Mouse (Mus musculus): Measurements from ENCODE around the gene Tef. TPM values are rescaled to one million over a fixed set of nuclear protein-coding genes. Genes with fewer than 3 reads are reported as not detected.

Gene Tef
- polyA plus RNA-seq (2014; fragmentation: Nextera tagmentation; extraction: Ambion mirVana): 25.5 and 29.3 TPM in 2 replicates

GRCm38 (mm10) chr15:81802001-81802890 lies at the start of gene Tef:
Tef (plus strand) TSS chr15:81802421.
- 21% methylated on average over 17 of the region's 19 CpGs for WGBS
- Histone ChIP-seq H3K4me2 (ENCODE audit: low read depth, low read length) (peak within 1 kb of the TSS; percentile 80), H3K27ac (replicated peaks; ENCODE audit: low read depth, low read length) (peak within 1 kb of the TSS; percentile 56), H3K9me3 (ENCODE audit: control insufficient read depth, low read length) (no peaks in the 10 kb centered on the region), H3K4me1 (ENCODE audit: control insufficient read depth, insufficient read depth, low read length) (peaks cover 45% of the 10 kb centered on the region), H3K36me3 (ENCODE audit: control insufficient read depth, insufficient read depth, low read length) (no peaks in the 10 kb centered on the region), H3K27me3 (replicated peaks; ENCODE audit: control insufficient read depth, insufficient read depth, low read length) (no peaks in the 10 kb centered on the region), H3K4me3 (ENCODE audit: low read depth, low read length) (peak within 1 kb of the TSS; percentile 41), H3K9ac (ENCODE audit: low read depth, low read length) (peak within 1 kb of the TSS; percentile 54)
- ATAC-seq (ENCODE audit: low read depth) (peak; percentile 98), DNase-seq (ENCODE audit: low spot score) (peak; percentile 98)

- peaks cover 6% of the 10 kb centered on the region; the same call in 1 of the 2 replicates for H3K36me3 ChIP-seq (ENCODE audit: control insufficient read depth, insufficient read depth, low read length)
These were observed 48.6 kb upstream of the Tef start for GRCm38 (mm10) chr15:81753669-81754068.

GRCm38 (mm10) chr15:81758701-81759100 lies 43.5 kb upstream of the Tef start:
- Histone ChIP-seq H3K27me3 (replicated peaks; ENCODE audit: control insufficient read depth, insufficient read depth, low read length) (no peaks in the 10 kb centered on the region), H3K4me2 (ENCODE audit: low read depth, low read length) (no peak overlapping the region), H3K4me1 (ENCODE audit: control insufficient read depth, insufficient read depth, low read length) (no peaks in the 10 kb centered on the region), H3K9me3 (ENCODE audit: control insufficient read depth, low read length) (no peaks in the 10 kb centered on the region), H3K9ac (ENCODE audit: low read depth, low read length) (no peak overlapping the region), H3K36me3 (ENCODE audit: control insufficient read depth, insufficient read depth, low read length) (peaks cover 6% of the 10 kb centered on the region; the same call in 1 of the 2 replicates), H3K27ac (replicated peaks; ENCODE audit: low read depth, low read length) (no peak overlapping the region), H3K4me3 (ENCODE audit: low read depth, low read length) (no peak overlapping the region)
- WGBS: 89% methylated on average over 5 of the region's 5 CpGs
- DNase-seq (ENCODE audit: low spot score): no peak
- no peak for ATAC-seq (ENCODE audit: low read depth)

More at GRCm38 (mm10) chr15:81753669-81754068, 48.6 kb upstream of the Tef start:
- Histone ChIP-seq H3K9me3 (ENCODE audit: control insufficient read depth, low read length) (no peaks in the 10 kb centered on the region), H3K27me3 (replicated peaks; ENCODE audit: control insufficient read depth, insufficient read depth, low read length) (no peaks in the 10 kb centered on the region), H3K4me2 (ENCODE audit: low read depth, low read length) (no peak overlapping the region), H3K9ac (ENCODE audit: low read depth, low read length) (no peak overlapping the region), H3K4me1 (ENCODE audit: control insufficient read depth, insufficient read depth, low read length) (no peaks in the 10 kb centered on the region), H3K27ac (replicated peaks; ENCODE audit: low read depth, low read length) (no peak overlapping the region), H3K4me3 (ENCODE audit: low read depth, low read length) (no peak overlapping the region)
- DNase-seq (ENCODE audit: low spot score): no peak
- 95% methylated on average over 9 of the region's 9 CpGs for WGBS
- no peak for ATAC-seq (ENCODE audit: low read depth)

DNA sequence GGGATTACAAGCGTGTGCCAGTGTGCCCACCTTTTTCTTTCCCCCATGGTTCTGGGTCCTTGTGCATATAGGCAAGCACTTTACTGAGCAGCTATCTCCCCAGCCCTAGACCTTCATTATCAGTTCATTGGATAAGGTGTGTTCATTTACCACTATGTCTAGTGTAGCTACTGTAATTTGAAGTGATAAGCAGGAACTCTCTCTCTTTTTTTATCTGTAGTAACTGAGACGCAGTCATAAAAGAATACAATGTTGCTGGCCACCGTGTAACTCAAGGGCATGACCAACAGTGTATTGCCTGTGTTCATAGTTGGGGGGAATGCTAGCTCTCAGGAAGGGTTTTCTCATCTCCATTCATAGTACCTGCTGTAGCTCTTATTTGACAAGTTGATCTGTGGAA lies 42.7 kb upstream of the Tef start:
- no peak for DNase-seq (ENCODE audit: low spot score)
- 93% methylated on average over 3 of the region's 3 CpGs for WGBS
- no peak overlapping the region for H3K4me2 ChIP-seq (ENCODE audit: low read depth, low read length)
- H3K9ac ChIP-seq (ENCODE audit: low read depth, low read length): no peak overlapping the region
- H3K9me3 ChIP-seq (ENCODE audit: control insufficient read depth, low read length): no peaks in the 10 kb centered on the region
- peaks cover 6% of the 10 kb centered on the region; the same call in 1 of the 2 replicates for H3K36me3 ChIP-seq (ENCODE audit: control insufficient read depth, insufficient read depth, low read length)
- no peaks in the 10 kb centered on the region for H3K27me3 ChIP-seq (replicated peaks; ENCODE audit: control insufficient read depth, insufficient read depth, low read length)
- no peak for ATAC-seq (ENCODE audit: low read depth)
- H3K4me3 ChIP-seq (ENCODE audit: low read depth, low read length): no peak overlapping the region
- H3K27ac ChIP-seq (replicated peaks; ENCODE audit: low read depth, low read length): no peak overlapping the region
- H3K4me1 ChIP-seq (ENCODE audit: control insufficient read depth, insufficient read depth, low read length): no peaks in the 10 kb centered on the region

- ATAC-seq (ENCODE audit: low read depth) (no peak), DNase-seq (ENCODE audit: low spot score) (no peak)
- Histone ChIP-seq H3K36me3 (ENCODE audit: control insufficient read depth, insufficient read depth, low read length) (peaks cover 6% of the 10 kb centered on the region; the same call in 1 of the 2 replicates), H3K4me1 (ENCODE audit: control insufficient read depth, insufficient read depth, low read length) (no peaks in the 10 kb centered on the region), H3K4me3 (ENCODE audit: low read depth, low read length) (no peak overlapping the region), H3K27me3 (replicated peaks; ENCODE audit: control insufficient read depth, insufficient read depth, low read length) (no peaks in the 10 kb centered on the region), H3K27ac (replicated peaks; ENCODE audit: low read depth, low read length) (no peak overlapping the region), H3K9me3 (ENCODE audit: control insufficient read depth, low read length) (no peaks in the 10 kb centered on the region), H3K9ac (ENCODE audit: low read depth, low read length) (no peak overlapping the region), H3K4me2 (ENCODE audit: low read depth, low read length) (no peak overlapping the region)
- 83% methylated on average over 5 of the region's 5 CpGs for WGBS
These were observed 41.7 kb upstream of the Tef start for GRCm38 (mm10) chr15:81760361-81761079.

- DNase-seq (ENCODE audit: low spot score) (peak; percentile 8), ATAC-seq (ENCODE audit: low read depth) (no peak)
- no peak overlapping the region for H3K4me2 ChIP-seq (ENCODE audit: low read depth, low read length)
- H3K9me3 ChIP-seq (ENCODE audit: control insufficient read depth, low read length): no peaks in the 10 kb centered on the region
- WGBS: 51% methylated on average over 7 of the region's 7 CpGs
- H3K4me1 ChIP-seq (ENCODE audit: control insufficient read depth, insufficient read depth, low read length): no peaks in the 10 kb centered on the region
- peaks cover 6% of the 10 kb centered on the region; the same call in 1 of the 2 replicates for H3K36me3 ChIP-seq (ENCODE audit: control insufficient read depth, insufficient read depth, low read length)
- H3K9ac ChIP-seq (ENCODE audit: low read depth, low read length): no peak overlapping the region
- no peaks in the 10 kb centered on the region for H3K27me3 ChIP-seq (replicated peaks; ENCODE audit: control insufficient read depth, insufficient read depth, low read length)
- no peak overlapping the region for H3K4me3 ChIP-seq (ENCODE audit: low read depth, low read length)
- no peak overlapping the region for H3K27ac ChIP-seq (replicated peaks; ENCODE audit: low read depth, low read length)
These were observed 40.8 kb upstream of the Tef start for GRCm38 (mm10) chr15:81761381-81761780.

DNA sequence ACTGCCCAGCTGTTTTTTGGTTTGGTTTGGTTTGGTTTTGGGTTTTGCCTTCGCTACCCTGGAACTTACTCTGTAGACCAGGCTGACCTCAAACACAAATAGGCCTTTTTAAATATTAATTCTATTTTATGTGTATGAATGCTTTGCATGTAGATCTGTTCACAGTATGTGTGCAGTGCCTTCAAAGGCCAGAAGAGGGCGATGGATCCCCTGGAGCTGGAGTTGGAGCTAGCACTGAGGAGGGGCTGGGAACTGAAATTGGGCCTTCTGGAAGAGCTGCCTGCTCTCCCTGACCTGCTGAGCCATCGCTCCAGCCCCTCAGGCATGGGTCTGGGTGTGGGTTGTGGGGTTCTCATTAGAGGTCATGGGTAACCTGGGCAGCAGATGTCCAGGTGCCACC lies 40.3 kb upstream of the Tef start:
- DNase-seq (ENCODE audit: low spot score) (no peak), ATAC-seq (ENCODE audit: low read depth) (no peak)
- no peak overlapping the region for H3K27ac ChIP-seq (replicated peaks; ENCODE audit: low read depth, low read length)
- no peak overlapping the region for H3K9ac ChIP-seq (ENCODE audit: low read depth, low read length)
- peaks cover 6% of the 10 kb centered on the region; the same call in 1 of the 2 replicates for H3K36me3 ChIP-seq (ENCODE audit: control insufficient read depth, insufficient read depth, low read length)
- no peaks in the 10 kb centered on the region for H3K9me3 ChIP-seq (ENCODE audit: control insufficient read depth, low read length)
- no peak overlapping the region for H3K4me2 ChIP-seq (ENCODE audit: low read depth, low read length)
- H3K4me3 ChIP-seq (ENCODE audit: low read depth, low read length): no peak overlapping the region
- WGBS: 86% methylated on average over 3 of the region's 3 CpGs
- no peaks in the 10 kb centered on the region for H3K4me1 ChIP-seq (ENCODE audit: control insufficient read depth, insufficient read depth, low read length)
- no peaks in the 10 kb centered on the region for H3K27me3 ChIP-seq (replicated peaks; ENCODE audit: control insufficient read depth, insufficient read depth, low read length)

- no peak for DNase-seq (ENCODE audit: low spot score)
- no peaks in the 10 kb centered on the region for H3K9me3 ChIP-seq (ENCODE audit: control insufficient read depth, low read length)
- no peak overlapping the region for H3K4me3 ChIP-seq (ENCODE audit: low read depth, low read length)
- no peak overlapping the region for H3K27ac ChIP-seq (replicated peaks; ENCODE audit: low read depth, low read length)
- no peak for ATAC-seq (ENCODE audit: low read depth)
- no peak overlapping the region for H3K4me2 ChIP-seq (ENCODE audit: low read depth, low read length)
- H3K9ac ChIP-seq (ENCODE audit: low read depth, low read length): no peak overlapping the region
- peaks cover 20% of the 10 kb centered on the region for H3K36me3 ChIP-seq (ENCODE audit: control insufficient read depth, insufficient read depth, low read length)
- H3K4me1 ChIP-seq (ENCODE audit: control insufficient read depth, insufficient read depth, low read length): no peaks in the 10 kb centered on the region
- H3K27me3 ChIP-seq (replicated peaks; ENCODE audit: control insufficient read depth, insufficient read depth, low read length): no peaks in the 10 kb centered on the region
- WGBS: 90% methylated on average over 6 of the region's 6 CpGs
These were observed 37.6 kb upstream of the Tef start for GRCm38 (mm10) chr15:81764573-81764972.

Data from embryonic facial prominence, embryonic 14.5 days (tissue).